Comparison of ENCODE assay signal across 1 mouse cellular context in the genomic region with DNA sequence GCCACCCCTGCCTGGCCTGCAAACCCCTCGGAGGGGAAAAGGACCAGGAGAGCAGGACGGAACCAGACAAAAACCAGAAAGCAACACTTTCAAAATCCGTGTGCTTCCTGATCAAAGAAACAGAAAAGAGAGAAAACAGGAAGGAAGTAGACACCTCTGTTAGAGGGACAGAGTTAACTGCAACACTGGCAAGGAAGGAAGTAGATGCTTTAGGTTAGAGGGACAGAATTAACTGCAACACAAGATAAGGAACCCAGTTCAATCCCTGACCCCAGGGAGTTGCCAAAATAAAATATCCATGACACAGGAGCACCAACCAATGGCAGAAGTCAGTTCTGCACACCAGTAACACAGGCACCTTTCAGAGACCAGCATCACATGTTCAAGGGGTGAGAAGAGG.
TF ChIP-seq lines count a peak whose summit lies in the region.

No protein-coding gene starts in this region.

TF ChIP-seq in CH12.LX, 34 proteins besides CTCF, POLR2A, EP300 and RAD21 (continued from another document):
- no peak for TF ChIP-seq ETS1 (conservative IDR thresholded peaks at IDR 0.05; ENCODE audit: low read depth, low read length)
- no peak for TF ChIP-seq ZNF384 (IDR thresholded peaks at IDR 0.05; ENCODE audit: low read depth, low read length)
- no peak for TF ChIP-seq MAX (IDR thresholded peaks at IDR 0.05; ENCODE audit: low read length)
- TF ChIP-seq BHLHE40 (IDR thresholded peaks at IDR 0.05; ENCODE audit: low read depth, low read length) = no peak
- TF ChIP-seq SMC3 (IDR thresholded peaks at IDR 0.05; ENCODE audit: low read depth, low read length) = no peak
- no peak for TF ChIP-seq USF1 (IDR thresholded peaks at IDR 0.05; ENCODE audit: low read depth, low read length)
TF ChIP-seq in CH12.LX: peak in this region for 0.
